ENCODE assay signal across 16 mouse cellular contexts in the genomic region with DNA sequence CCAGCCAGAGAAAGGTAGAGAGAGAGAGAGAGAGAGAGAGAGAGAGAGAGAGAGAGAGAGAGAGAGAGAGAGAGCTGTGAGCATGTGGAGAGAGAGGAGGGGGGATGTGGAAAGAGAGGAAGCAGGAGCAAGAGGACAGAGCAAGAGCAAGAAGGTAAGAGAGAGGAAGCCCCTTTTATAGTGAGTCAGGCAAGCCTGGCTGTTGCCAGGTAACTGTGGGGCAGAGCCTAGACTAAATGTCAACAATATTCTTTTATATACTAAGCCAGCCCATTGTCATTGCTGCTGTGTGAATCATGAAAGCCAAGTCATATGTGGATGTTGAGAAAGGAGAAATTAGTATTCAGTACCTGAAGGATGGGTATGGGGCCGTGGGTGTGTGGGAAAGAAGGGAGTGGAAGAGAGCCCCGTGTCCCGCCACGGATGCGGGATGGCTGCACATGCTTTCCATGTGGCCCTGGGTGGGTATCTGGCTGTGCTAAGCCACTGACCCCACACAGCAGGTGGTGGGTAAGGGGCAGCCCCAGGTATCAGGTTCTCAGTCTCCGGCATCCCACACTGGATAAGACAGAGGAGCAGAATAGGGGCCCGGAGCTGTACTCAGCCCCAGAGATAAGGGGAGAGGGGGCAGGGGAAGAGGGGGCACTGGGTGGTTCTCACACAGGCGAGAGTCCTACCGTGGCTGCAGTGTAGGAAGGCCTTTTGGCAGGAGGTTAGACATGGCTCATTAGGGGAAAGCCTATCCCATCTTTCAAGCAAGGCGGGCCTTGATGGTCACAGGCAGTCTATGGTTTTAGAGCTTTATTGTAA. TPM values are rescaled to one million over a fixed set of nuclear protein-coding genes. Genes with fewer than 3 reads are reported as not detected.
DNase-seq lines count a peak whose midpoint lies in the region; ATAC-seq and TF ChIP-seq lines count a peak whose summit lies in the region.
"Had no signal": no experiment of that assay in that cellular context is flagged by ENCODE, and none has a peak within 500 bp of the region (broad histone marks: within the 10 kb centered on the region; RNA-seq: fewer than 3 reads in every experiment).

No protein-coding gene starts in this region.

- TF ChIP-seq EP300 in CH12.LX (IDR thresholded peaks at IDR 0.05; ENCODE audit: low read length), result no peak

- H3K9ac ChIP-seq in forebrain, embryonic 11.5 days (ENCODE audit: low read length), result no peak overlapping the region
- no peak overlapping the region for H3K9ac ChIP-seq in CH12.LX (ENCODE audit: insufficient read depth, low read depth)
- no peak overlapping the region for H3K9ac ChIP-seq in hindbrain, embryonic 13.5 days
- no peak overlapping the region for H3K9ac ChIP-seq in midbrain, embryonic 15.5 days
- H3K9ac ChIP-seq: liver, embryonic 13.5 days; lung, embryonic 15.5 days had no signal

- DNase-seq in forebrain, embryonic 11.5 days (ENCODE audit: low spot score), result no peak
- DNase-seq in forebrain, embryonic 10.5 days (ENCODE audit: extremely low spot score, low spot score), result no peak
- DNase-seq in CH12.LX (ENCODE audit: extremely low read depth), result no peak
- no peak for DNase-seq in kidney, adult 9 months
- DNase-seq in left cerebral cortex, postnatal 36 days (ENCODE audit: low spot score in 2 of 2), result no peak
- no peak for DNase-seq in adrenal gland, postnatal 25 days
- DNase-seq: cerebellum, postnatal 25 days; heart, postnatal 14 days; liver, embryonic 13.5 days; spleen, adult 18-20 months; thymus, postnatal 25 days had no signal

- TF ChIP-seq RAD21 in CH12.LX (IDR thresholded peaks at IDR 0.05; ENCODE audit: low read depth, low read length), result no peak

- no peak overlapping the region for H3K4me3 ChIP-seq in forebrain, embryonic 11.5 days (ENCODE audit: low read depth, low read length)
- H3K4me3 ChIP-seq in forebrain, embryonic 10.5 days, result no peak overlapping the region
- H3K4me3 ChIP-seq in CH12.LX (replicated peaks in 1 of 3; ENCODE audit: low read depth in 2 of 3, low read length in 2 of 3, poor library complexity in 1 of 3), result no peak overlapping the region
- H3K4me3 ChIP-seq in hindbrain, embryonic 13.5 days, result no peak overlapping the region
- no peak overlapping the region for H3K4me3 ChIP-seq in midbrain, embryonic 15.5 days
- H3K4me3 ChIP-seq: layer of hippocampus, adult 2 months; liver, embryonic 13.5 days; lung, embryonic 15.5 days had no signal

- dilution Hi-C loops in CH12.LX (cut with MboI; ENCODE audit: extremely low pct_ligation_motif_present, extremely low pct_unique_long_range_greater_than_20kb, low sequenced_read_pairs), result no loop called here

- no peaks in the 10 kb centered on the region for H3K27me3 ChIP-seq in forebrain, embryonic 11.5 days (ENCODE audit: control insufficient read depth, insufficient read depth, low read length)
- H3K27me3 ChIP-seq in forebrain, embryonic 10.5 days (ENCODE audit: poor library complexity, severe bottlenecking), result no peaks in the 10 kb centered on the region
- no peaks in the 10 kb centered on the region for H3K27me3 ChIP-seq in CH12.LX (replicated peaks)
- no peaks in the 10 kb centered on the region for H3K27me3 ChIP-seq in hindbrain, embryonic 13.5 days
- no peaks in the 10 kb centered on the region for H3K27me3 ChIP-seq in midbrain, embryonic 15.5 days (replicated peaks)
- H3K27me3 ChIP-seq: liver, embryonic 13.5 days; lung, embryonic 15.5 days had no signal

- H3K27ac ChIP-seq in forebrain, embryonic 11.5 days (ENCODE audit: low read depth, low read length), result no peak overlapping the region
- H3K27ac ChIP-seq in forebrain, embryonic 10.5 days, result no peak overlapping the region
- no peak overlapping the region for H3K27ac ChIP-seq in CH12.LX (ENCODE audit: insufficient read depth, low read depth)
- no peak overlapping the region for H3K27ac ChIP-seq in hindbrain, embryonic 13.5 days
- no peak overlapping the region for H3K27ac ChIP-seq in midbrain, embryonic 15.5 days
- H3K27ac ChIP-seq: layer of hippocampus, adult 2 months; liver, embryonic 13.5 days; lung, embryonic 15.5 days had no signal

- peak; percentile 49; the same call in 1 of the 2 replicates for ATAC-seq in forebrain, embryonic 11.5 days (replicated peaks; ENCODE audit: low FRiP score)
- peak; percentile 37 for ATAC-seq in hindbrain, embryonic 13.5 days (ENCODE audit: low FRiP score)
- ATAC-seq in midbrain, embryonic 15.5 days (replicated peaks), result peak; percentile 76

- H3K4me2 ChIP-seq in forebrain, embryonic 11.5 days (ENCODE audit: low read depth, low read length, severe bottlenecking), result no peak overlapping the region
- H3K4me2 ChIP-seq in CH12.LX (ENCODE audit: insufficient read depth, low read depth, poor library complexity, severe bottlenecking), result peak overlapping the region; percentile 15; the same call in 1 of the 2 replicates
- H3K4me2 ChIP-seq in hindbrain, embryonic 13.5 days, result no peak overlapping the region
- no peak overlapping the region for H3K4me2 ChIP-seq in midbrain, embryonic 15.5 days
- H3K4me2 ChIP-seq: heart, embryonic 11.5 days; liver, embryonic 13.5 days; lung, embryonic 15.5 days had no signal

- H3K4me1 ChIP-seq in forebrain, embryonic 11.5 days (replicated peaks; ENCODE audit: control insufficient read depth, insufficient read depth, low read length), result no peaks in the 10 kb centered on the region
- peaks cover 13% of the 10 kb centered on the region for H3K4me1 ChIP-seq in forebrain, embryonic 10.5 days
- H3K4me1 ChIP-seq in CH12.LX (ENCODE audit: control insufficient read depth in 1 of 2, insufficient read depth in 2 of 2), result 0 out of 4 replicates have a peak, but pooled peaks cover 0 to 8% of the 10 kb centered on the region in 2 experiments
- H3K4me1 ChIP-seq in hindbrain, embryonic 13.5 days (replicated peaks), result peaks cover 17% of the 10 kb centered on the region; the same call in 1 of the 2 replicates
- no peaks in the 10 kb centered on the region for H3K4me1 ChIP-seq in midbrain, embryonic 15.5 days
- H3K4me1 ChIP-seq: liver, embryonic 13.5 days; lung, embryonic 15.5 days had no signal

- in situ Hi-C loops in CH12.LX (cut with MboI; ENCODE audit: low pct_ligation_motif_present, low pct_unique_long_range_greater_than_20kb, low sequenced_read_pairs), result no loop called here

- H3K36me3 ChIP-seq in forebrain, embryonic 11.5 days (ENCODE audit: control insufficient read depth, insufficient read depth, low read length), result no peaks in the 10 kb centered on the region
- no peaks in the 10 kb centered on the region for H3K36me3 ChIP-seq in forebrain, embryonic 10.5 days (replicated peaks)
- H3K36me3 ChIP-seq in CH12.LX (replicated peaks in 1 of 2; ENCODE audit: control insufficient read depth in 1 of 2, insufficient read depth in 1 of 2, low read length in 1 of 2), result no peaks in the 10 kb centered on the region
- H3K36me3 ChIP-seq in hindbrain, embryonic 13.5 days, result no peaks in the 10 kb centered on the region
- H3K36me3 ChIP-seq in midbrain, embryonic 15.5 days (replicated peaks), result no peaks in the 10 kb centered on the region
- H3K36me3 ChIP-seq: liver, embryonic 13.5 days; lung, embryonic 15.5 days had no signal

- H3K79me2 ChIP-seq in CH12.LX (replicated peaks; ENCODE audit: control insufficient read depth, extremely low read depth, insufficient read depth, poor library complexity, severe bottlenecking), result no peaks in the 10 kb centered on the region

- TF ChIP-seq POLR2A in CH12.LX (IDR thresholded peaks at IDR 0.05; ENCODE audit: low read depth, low read length), result no peak

- intact Hi-C loops in left cerebral cortex, postnatal 36 days (cut with DNase I), result no loop called here

- 62% methylated on average over 10 of the region's 10 CpGs for WGBS in forebrain, embryonic 11.5 days
- WGBS in forebrain, embryonic 10.5 days, result 64% methylated on average over 10 of the region's 10 CpGs
- 56% methylated on average over 10 of the region's 10 CpGs for WGBS in hindbrain, embryonic 13.5 days
- WGBS in midbrain, embryonic 15.5 days, result 60% methylated on average over 10 of the region's 10 CpGs

- no peak for TF ChIP-seq CTCF in CH12.LX (conservative IDR thresholded peaks at IDR 0.05 in 1 of 2, IDR thresholded peaks at IDR 0.05 in 1 of 2; ENCODE audit: low read depth in 2 of 2, low read length in 2 of 2)

- H3K9me3 ChIP-seq in forebrain, embryonic 11.5 days (ENCODE audit: control insufficient read depth, low read length), result no peaks in the 10 kb centered on the region
- no peaks in the 10 kb centered on the region for H3K9me3 ChIP-seq in forebrain, embryonic 10.5 days
- H3K9me3 ChIP-seq in CH12.LX (replicated peaks; ENCODE audit: low read length), result no peaks in the 10 kb centered on the region
- no peaks in the 10 kb centered on the region for H3K9me3 ChIP-seq in hindbrain, embryonic 13.5 days
- H3K9me3 ChIP-seq in midbrain, embryonic 15.5 days, result no peaks in the 10 kb centered on the region
- H3K9me3 ChIP-seq: liver, embryonic 13.5 days; lung, embryonic 15.5 days had no signal

TF ChIP-seq in CH12.LX, 34 proteins besides CTCF, POLR2A, EP300 and RAD21:
- TF ChIP-seq ELF1 (IDR thresholded peaks at IDR 0.05; ENCODE audit: low read depth, low read length), result no peak
- TF ChIP-seq GABPA (IDR thresholded peaks at IDR 0.05; ENCODE audit: insufficient replicate concordance, low read depth, low read length), result no peak
- TF ChIP-seq USF2 (conservative IDR thresholded peaks at IDR 0.05; ENCODE audit: low read depth, low read length), result no peak
- no peak for TF ChIP-seq TBP (conservative IDR thresholded peaks at IDR 0.05; ENCODE audit: low read depth, low read length)
- TF ChIP-seq ETS1 (conservative IDR thresholded peaks at IDR 0.05; ENCODE audit: low read depth, low read length), result no peak

RNA-seq across cellular contexts. Expression of gene Synpr, which starts 48.1 kb away (rescaled TPM):
- polyA plus RNA-seq in forebrain, embryonic 11.5 days (2014; fragmentation: Nextera tagmentation; extraction: Ambion mirVana), result 5.4 and 6.9 TPM in 2 replicates
- 1.4 and 2.5 TPM in 2 replicates for polyA plus RNA-seq in forebrain, embryonic 10.5 days (2016; fragmentation: Nextera tagmentation; extraction: Ambion mirVana)
- total RNA-seq in CH12.LX (2012; rRNA removed) (not detected in 2 replicates), CH12.LX (2014; rRNA removed) (not detected in 2 replicates)
- not detected in 2 replicates for polyA plus RNA-seq in CH12.LX (2012; ENCODE audit: insufficient read length, low read depth)
- 35.9 and 38.0 TPM in 2 replicates for polyA plus RNA-seq in hindbrain, embryonic 13.5 days (2015; fragmentation: Nextera tagmentation; extraction: Ambion mirVana)
- 30.6 and 33.1 TPM in 2 replicates for polyA plus RNA-seq in midbrain, embryonic 15.5 days (2015; fragmentation: Nextera tagmentation; extraction: Ambion mirVana)
- total RNA-seq in left cerebral cortex, postnatal 36 days (2021), result 100 to 1,000 TPM; 120 to 125 TPM
- 5.9 and 9.5 TPM in 2 replicates for total RNA-seq in adrenal gland, postnatal 25 days (2021)
- total RNA-seq: heart, postnatal 14 days had no signal
